Mouse (Mus musculus) cerebellum, postnatal 14 days (tissue): ENCODE data around the gene Trim11.
"Not testable (repeated sequence)": the region's sequence is repeated elsewhere in the genome, so short reads cannot be mapped to it uniquely, and the experiment has no call there.

Experiments used
- DNase-seq, 2 experiments: peaks; one replicate each; pipeline ENCODE4 v3.0.0; 2021; ENCODE audit warnings: mixed read lengths in 2 of 2

The Trim11 gene

DNA sequence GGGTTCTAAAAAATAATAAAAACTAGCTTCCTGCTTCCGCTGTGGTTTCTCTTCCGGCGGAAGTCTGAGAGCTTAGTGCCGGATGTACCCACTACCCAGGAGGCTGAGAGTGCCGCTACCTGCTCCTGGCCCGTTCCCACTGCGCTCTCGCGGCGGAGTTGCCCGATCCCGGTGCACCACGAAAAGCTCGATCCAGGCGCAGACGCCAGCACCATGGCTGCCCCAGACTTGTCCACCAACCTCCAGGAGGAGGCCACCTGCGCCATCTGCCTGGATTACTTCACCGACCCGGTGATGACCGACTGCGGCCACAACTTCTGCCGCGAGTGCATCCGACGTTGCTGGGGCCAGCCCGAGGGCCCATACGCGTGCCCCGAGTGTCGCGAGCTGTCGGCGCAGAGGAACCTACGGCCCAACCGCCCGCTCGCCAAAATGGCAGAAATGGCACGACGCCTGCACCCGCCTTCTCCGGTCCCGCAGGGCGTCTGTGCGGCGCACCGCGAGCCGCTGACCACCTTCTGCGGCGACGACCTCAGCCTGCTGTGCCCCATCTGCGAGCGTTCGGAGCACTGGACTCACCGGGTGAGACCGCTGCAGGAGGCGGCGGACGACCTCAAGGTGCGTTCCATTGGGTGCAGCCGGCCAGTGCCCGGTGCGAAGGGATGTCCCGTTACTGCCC is at the start of gene Trim11:
Gene Trim11, plus strand, starts transcription at position 67 of the 679 bp plus-strand sequence.
- DNase-seq: peak; percentile 69 to 73

DNA sequence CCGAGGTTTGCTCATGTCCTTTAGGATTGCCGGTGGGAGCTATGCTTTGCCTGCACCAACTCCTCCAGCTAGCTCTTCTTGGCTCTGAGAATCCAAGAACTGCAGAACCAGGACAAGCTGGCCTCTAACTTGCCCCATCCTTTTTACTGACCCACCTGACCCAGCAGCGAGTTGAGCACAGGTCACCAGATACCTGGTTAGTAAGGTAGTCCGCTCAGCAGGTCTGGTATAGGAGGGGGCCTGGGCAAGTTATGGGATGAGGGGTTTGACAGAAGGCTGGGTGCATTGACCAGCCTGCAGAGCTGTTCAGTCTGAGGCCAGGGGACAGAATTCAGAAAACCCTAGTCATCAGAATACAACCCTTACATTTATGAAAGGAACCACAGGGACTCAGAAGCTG is 48.8 kb upstream of the Trim11 start:
- DNase-seq: no peak

DNA sequence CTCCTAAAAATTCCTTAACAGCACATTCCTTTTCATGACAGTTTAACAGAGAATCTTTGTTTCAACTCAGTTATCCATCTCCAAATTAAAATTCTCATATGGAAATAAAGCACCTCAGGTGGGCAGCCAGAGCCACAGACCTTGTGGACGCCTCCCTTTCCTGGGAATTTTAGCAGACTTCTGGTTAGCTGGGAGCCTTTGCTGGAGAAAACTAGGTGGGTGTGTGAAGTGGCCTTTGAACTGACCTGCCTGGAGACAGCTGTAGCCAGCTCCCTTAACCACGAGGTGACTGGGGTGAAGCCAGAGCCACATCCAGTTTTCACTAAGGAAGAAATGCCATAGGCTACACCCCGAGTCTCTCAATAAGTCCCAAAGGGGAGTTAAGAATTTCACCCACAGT is 48.3 kb upstream of the Trim11 start:
- no peak for DNase-seq

DNA sequence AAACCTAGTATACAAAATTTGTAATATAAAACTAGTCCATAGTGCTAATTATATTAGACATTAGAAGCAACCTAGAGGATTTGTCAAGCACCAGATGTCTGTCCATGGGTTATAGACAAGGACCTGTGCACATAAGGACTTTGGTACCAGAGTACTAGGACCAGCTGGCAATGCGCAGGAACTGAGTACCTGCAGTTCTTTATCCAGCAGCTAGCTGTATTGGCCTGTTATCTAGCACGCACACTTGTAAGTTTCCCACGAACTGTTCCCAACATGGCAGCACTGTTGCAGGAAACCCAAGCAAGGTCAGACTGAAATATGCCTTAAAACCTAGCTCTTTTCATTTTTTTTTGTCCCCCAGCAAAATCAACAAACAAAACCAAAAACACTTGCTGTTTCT is 47.6 kb upstream of the Trim11 start:
- no peak for DNase-seq

DNA sequence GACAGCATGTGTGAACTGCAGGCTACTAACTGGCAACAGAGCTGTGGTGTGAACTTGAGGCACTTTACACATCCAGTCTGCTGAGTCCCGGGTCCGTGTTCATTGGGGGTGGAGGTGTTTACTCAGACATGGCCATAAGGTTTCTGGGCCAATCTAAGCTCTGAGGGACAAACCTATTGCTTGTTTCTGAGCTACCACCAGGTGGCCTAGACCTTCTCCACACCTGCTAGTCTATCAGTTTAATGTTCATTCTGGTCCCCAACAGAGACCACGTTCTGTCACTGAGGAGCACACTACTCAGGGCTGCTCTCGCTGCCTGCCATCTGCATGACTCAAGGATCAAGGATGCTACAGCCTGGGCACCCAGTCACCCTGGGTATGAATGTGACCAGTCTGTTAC is 46.3 kb upstream of the Trim11 start:
- no peak for DNase-seq

DNA sequence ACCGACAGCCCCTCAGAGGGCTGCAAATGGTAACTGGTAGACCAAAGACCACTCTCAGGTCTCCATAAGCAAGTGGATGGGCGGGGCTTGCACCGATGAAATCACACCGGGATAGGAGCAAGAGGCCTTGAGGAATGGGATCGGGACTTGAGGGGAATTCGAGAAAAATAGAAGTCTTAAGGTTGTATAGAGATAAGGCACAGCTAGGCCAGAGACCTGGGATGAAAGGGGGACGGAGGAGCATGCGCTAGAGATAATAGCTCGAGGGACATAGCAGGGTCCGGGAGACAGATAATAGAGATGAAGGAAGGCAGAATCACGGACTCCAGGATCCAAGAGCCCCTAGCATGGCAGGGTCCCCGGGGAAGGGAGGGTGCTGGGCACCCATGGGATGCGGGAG is 40.0 kb upstream of the Trim11 start:
- DNase-seq: peak; percentile 45 to 50

DNA sequence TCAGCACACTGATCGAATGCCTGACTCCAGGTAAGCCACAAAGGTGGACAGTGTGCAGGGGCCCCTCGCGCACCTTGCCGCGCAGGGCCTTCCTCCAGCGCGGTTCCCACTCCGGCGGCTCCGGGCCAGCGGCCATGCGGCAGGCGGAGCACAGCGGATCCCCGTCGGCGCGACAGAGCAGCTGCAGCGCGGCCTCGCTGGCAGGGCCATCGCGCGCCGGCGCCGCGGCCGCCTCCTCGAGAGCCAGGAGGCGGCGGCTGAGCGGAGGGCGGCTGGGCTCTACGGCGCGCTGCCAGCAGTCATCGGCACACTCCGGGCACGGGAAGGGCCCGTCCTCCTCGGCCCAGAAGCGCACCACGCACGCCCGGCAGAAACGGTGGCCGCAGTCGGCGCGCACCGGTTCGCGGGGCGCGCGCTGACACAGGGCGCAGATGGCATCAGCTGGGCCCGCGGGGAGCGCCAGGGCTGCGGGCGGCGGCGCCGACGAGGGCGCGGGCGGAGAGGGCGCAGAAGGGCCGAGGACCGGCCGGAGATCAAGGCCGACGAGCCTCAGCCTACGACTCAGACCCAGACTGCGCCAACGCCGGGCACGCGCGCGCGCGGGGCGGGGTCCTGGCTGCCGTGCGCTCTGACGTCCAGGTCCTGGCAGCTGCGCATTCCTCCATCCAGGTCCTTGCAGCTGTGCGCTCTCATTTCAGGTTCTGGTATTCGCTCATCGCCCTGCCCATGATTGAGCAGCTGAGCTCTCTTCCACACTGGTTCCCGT is 39.4 kb upstream of the Trim11 start, which contains the start of gene Rnf187:
Gene Rnf187, minus strand, starts transcription at position 595 of the 766 bp plus-strand sequence.
- DNase-seq: peak; percentile 94 to 96

DNA sequence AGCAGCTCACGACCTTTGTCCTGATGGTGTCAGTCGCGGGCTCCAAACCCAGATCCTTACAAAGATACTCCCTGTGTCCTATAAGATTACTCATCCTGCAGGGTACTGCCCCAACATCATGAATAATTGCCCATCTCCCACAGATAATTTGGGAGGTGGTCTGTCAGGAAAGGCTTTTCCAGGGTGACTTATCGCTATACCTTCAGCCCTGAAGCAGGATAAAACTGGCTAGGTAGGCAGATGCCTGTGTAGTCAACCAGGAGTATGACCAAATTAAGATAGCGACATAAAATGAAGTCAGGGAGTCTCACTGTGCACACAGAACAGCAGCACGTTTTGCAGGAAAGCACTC is 38.8 kb upstream of the Trim11 start:
- DNase-seq: no peak

DNA sequence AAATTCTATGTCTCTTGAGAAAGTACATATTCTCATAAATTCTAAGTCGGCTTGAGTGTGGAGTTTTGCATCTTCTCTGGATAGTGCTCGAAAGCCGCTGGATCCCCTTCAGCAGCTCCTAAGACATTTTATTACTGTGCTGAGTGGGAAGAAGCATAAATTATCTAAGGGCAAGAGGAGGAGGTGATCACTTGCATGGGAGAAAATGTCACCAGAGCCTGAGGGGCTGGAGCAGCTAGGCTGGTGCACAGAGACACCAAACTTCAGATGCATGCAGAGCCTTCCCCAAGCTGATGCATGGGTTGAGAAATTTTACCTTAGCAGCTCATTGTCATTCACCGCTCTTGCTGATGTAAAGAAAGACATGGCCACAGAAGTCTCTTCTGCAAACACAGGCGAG is 33.8 kb upstream of the Trim11 start:
- DNase-seq: no peak

DNA sequence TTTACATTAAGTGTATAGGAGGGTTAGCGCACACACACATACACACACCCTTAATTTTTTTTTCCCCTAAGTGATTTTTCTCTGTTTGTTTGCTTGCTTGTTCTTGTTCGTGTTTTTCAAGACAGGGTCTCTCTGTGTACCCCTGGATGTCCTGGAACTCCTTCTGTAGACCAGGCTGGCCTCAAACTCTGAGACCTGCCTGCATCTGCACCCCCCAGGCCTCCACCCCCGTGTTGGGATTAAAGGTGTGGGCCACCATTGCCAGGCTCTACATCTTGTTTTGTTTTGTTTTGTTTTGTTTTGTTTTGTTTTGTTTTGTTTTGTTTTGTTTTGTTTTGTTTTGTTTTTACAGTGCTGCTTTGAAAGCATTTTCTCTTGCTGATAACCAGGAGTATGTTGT is 30.6 kb upstream of the Trim11 start:
- DNase-seq: peak in 1 of 2 experiments; percentile 38

DNA sequence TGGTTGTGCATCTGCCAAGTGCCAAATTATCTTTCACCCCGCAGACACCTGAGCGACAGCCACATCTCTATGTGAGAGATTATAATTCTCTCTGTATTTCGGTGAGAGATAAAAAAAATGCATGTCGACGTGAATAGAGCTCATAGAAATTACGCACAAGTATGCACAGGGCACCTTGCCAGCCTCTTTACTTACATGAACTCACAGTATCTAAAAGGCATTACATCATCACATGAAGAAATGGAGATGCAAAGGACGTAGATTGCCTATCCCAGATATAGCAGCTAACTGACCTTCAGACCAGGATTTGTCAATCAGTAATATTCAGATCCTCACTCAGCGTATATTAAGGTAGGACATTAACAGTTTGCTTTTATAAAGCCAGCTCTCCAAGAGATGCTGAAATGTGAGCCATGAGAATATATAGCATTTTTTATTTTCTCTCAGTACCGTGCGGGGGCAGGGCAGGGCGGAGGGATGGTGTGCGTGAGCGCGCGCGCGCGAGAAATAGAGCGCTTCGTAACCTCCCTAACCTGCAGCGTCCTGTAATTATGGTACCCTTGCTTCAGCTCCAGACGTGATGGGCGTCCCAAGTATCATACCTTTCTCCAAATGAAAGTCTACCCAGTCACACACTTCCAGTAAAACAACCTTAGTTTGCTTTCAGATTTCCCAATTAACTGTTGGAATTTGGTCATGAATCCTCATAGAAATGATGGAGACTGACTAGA is 29.9 kb upstream of the Trim11 start:
- DNase-seq: peak; percentile 81 to 84

DNA sequence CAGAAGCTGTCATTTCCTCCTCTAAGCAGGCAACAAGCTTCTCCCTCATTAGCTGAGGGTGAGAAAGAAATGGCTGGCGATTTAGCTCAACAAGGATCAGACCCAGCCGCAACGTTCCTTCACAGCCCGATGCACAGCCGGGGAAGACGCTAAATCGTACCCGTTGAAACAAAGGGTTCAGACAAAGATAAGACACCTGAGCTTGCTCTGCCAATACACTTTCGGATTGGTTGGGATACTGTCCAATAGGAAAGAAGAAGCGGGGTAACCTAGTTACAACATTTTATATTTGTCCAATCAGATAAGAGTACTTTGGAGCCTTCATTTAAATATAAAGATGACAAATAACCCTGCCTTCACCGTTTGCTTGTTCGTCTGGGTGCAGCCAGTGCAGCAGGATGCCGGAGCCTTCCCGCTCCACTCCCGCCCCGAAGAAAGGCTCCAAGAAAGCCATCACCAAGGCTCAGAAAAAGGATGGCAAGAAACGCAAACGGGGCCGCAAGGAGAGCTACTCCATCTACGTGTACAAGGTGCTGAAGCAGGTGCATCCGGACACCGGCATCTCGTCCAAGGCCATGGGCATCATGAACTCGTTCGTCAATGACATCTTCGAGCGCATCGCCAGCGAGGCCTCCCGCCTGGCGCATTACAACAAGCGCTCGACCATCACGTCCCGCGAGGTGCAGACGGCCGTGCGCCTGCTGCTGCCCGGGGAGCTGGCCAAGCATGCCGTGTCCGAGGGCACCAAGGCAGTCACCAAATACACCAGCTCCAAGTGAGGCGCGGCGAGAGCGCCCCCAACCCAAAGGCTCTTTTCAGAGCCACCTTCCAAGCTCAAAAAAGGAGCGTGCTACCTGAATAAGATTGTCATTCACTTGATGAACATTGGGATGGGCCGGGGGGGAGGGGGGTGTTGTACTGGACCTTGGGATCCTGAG is 29.1 kb upstream of the Trim11 start, which contains the start of gene Hist3h2ba:
Gene Hist3h2ba, plus strand, starts transcription at position 379 of the 938 bp plus-strand sequence.
- peak; percentile 85 to 90 for DNase-seq

DNA sequence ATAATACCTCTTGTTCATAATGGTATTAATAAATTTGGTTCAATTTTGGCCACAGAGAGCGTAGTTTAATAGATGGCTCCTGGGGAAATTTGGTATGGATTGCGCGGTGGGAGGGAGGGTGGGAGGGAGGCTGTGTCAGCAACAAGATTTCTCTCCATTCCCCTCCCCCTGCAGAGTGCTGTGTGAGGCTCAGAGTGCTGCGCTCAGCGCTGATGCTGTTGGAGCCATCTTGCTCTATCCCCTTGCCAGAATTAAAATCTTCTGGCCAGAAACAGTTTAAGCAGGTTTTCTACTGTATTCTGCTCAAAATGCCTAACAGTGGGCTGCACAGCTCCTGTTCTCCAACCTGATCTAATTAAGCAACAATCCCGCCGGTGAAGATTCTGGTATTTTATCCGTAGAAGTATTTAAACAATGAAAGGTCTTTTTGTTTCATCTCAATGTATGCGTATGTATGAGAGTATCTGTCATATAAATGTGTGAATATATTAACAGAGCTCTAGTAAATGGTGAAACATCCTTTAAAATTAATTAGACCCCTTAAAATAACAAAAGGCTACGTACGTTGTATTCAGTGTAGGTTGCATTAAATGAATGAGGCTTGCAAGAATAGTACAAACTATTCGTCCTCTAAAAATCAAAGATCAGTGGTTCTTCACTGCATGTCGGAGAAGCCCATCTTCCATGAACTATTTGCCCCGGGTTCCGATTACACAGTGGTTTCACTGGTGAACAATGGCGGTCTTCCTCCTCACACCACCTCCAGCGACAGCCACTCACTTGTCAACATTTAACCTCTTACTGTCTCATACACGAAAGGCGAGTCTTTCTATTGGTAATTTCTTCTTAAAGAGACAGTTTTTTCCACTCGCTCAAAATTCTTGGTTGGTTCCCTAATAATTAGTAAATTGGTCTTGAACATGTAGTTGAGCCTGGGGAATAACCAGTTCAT is 28.1 kb upstream of the Trim11 start:
- DNase-seq: peak; percentile 82 to 86

DNA sequence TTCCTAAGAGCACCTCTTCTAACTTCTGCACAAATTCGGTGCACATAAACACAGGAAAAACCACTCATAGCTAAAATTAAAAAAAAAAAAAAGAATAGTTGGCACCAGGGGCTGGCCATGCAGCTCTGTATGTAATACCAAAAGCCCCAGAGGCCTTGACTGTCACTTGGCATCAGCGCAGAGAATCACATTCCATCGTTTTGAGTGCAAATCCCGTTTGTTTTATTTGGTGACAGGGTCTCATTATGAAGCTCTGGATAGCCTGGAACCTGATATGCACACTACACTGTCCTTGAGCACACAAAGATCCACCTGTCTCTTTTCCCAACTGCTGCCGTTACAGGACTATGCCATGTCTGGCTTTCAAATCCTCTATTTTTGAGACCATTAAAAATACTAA is 26.7 kb upstream of the Trim11 start:
- no peak for DNase-seq

DNA sequence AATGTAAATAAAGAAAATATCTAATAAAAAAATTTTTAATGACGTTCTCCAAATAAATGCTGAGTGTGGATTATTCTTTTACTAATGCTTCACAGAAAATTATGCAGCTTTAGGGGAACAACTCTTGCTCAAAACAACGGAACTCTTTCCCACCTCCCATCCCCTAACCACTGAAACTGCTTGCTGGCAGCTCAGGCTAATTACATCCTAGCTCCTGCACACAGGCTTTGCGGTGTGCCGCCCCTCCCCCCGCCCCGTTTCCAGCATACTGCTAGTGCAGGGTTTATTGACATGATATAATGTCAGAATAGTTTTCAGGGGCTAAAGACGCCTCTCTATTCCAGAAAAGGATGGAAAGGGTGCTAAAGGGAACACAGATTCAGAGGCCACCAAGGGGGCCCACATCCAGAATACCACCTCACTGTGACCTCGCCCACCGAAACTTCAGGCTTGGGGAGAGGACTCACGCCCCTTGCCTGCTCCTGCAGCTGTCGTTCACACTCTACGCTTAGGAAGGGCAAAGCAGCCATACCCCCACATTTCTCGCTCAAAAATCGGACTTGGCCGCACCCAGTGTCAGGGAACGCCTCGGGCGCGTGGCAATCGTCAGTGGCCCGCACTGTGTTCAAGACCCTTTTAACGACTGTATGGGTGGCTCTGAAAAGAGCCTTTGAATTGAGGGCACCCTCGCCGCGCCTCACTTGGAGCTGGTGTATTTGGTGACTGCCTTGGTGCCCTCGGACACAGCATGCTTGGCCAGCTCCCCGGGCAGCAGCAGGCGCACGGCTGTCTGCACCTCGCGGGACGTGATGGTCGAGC is 24.3 kb upstream of the Trim11 start:
- DNase-seq: peak; percentile 67 to 72

DNA sequence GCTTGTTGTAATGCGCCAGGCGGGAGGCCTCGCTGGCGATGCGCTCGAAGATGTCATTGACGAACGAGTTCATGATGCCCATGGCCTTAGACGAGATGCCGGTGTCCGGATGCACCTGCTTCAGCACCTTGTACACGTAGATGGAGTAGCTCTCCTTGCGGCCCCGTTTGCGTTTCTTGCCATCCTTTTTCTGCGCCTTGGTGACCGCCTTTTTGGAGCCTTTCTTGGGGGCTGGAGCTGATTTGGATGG is 23.8 kb upstream of the Trim11 start:
- DNase-seq: not testable (repeated sequence)

DNA sequence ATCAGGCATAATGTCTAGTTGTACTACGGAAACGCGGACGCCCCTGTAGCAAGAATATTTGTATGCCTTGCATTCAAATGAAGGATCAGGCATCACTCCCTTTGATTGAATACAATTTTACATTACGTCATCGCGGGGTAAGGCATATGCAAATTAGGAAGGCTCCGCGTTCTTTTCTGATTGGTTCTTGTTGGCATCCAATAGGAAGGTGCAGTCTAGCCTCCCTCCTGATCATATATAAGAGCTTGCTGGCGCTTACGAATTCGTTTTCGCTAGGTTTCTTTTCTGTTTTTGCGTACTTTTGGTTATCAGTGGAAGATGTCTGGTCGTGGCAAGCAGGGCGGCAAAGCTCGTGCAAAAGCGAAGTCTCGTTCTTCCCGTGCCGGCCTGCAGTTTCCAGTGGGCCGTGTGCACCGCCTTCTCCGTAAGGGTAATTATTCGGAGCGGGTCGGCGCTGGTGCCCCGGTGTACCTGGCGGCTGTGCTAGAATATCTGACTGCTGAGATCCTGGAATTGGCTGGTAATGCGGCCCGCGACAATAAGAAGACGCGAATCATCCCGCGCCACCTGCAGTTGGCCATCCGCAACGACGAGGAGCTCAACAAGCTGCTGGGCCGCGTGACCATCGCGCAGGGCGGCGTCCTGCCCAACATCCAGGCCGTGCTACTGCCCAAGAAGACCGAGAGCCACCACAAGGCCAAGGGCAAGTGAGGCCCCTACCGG is 23.3 kb upstream of the Trim11 start, which contains the start of the genes Hist3h2a and Trim17:
Gene Hist3h2a, plus strand, starts transcription at position 266 of the 723 bp plus-strand sequence.
Gene Trim17, plus strand, starts transcription at position 266 of the 723 bp plus-strand sequence.
- DNase-seq: peak; percentile 91 to 96

DNA sequence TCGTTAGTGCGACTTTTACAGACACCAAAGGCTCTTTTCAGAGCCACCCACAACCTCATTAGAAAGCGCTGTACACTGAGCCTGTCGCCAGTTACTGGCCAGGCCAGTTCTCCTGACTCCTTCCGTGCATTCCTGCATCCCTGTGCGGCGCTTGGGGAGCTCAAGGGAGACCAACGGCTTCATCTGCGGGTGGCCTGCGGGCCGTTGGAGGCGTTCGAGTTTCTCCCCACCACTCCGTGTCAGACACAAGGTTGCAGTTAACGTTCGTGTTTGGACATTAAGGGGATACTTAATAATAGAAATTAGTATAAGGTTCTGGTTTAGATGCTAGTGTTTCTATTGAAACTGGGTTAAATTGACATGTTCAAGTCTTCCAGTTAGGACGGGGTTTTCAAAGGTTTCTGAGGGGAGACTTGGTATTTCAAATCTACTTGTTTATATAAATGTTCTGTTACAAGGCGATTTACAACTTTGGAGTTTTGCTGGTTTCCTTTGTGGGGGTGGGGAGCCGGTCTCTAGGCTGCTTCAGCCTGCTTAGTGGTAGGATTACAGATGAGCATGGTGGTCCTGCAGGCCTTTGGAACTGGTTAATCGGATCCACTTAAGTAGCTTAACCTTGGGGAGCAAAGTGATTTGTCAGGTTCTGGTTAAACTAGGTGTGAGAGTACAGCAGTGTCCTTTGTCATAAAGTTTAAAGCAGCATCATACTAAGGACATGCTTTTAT is 22.6 kb upstream of the Trim11 start:
- peak; percentile 42 to 56 for DNase-seq

DNA sequence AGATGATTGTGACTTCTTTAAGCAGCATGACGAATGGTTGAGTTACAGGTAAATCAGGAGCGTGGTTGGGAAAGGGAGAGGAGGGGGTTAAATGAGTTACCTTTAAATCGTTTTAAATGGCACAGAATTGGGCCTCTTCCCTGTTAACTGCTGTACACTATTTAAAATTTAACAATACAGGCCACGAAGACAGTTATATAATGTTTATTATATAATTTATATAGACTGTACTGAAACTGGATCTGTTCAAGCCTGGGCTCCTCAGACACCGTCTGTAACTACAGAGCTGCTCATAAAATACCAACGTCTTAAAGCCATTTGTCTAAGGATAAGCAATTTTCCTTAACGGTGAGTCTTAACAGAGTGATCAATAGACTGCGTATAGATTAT is 22.0 kb upstream of the Trim11 start:
- DNase-seq: no peak
